Mouse (Mus musculus): ENCODE measurements around the gene Nxn.

DNA sequence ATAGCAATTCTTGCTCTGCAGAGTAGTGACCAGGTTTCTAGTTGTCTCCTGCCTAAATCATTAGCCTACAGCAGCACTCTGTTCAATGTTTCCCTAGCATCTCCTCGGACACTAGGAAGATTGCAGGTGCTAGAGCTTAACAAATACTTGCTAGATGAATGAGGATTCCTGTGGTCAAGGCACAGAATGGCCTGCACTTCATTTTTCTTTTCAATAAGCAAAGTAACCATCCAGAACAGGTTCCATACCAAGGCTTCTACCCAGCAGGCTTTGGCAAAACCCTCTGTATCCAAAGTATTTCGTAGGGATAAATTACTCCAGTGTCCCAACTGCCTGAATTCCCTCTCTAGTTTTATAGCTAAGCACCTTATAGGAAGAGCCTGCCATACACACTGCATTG is 81.0 kb downstream of the Nxn start:
- TF ChIP-seq EP300 (IDR thresholded peaks at IDR 0.05; ENCODE audit: low read depth), result no peak
- no peak for TF ChIP-seq CTCF (IDR thresholded peaks at IDR 0.05; ENCODE audit: low read depth)
